Mouse (Mus musculus) c-Kit-positive CD71-positive TER-119-positive erythroid progenitor cells, embryonic 14.5 days (primary cell): ENCODE results near the gene Mrps24.

Experiments
- DNase-seq: peaks from one replicate; pipeline ENCODE4 v3.0.0-alpha.2; 2013; ENCODE audit warnings: low spot score

The Mrps24 gene

GRCm38 (mm10) chr11:5715630-5716105 is at the start of gene Mrps24:
Mrps24 (minus strand) TSS chr11:5715680.
- DNase-seq, result no peak

- no peak for DNase-seq
These were observed 47.1 kb upstream of the Mrps24 start for GRCm38 (mm10) chr11:5762633-5762982.

GRCm38 (mm10) chr11:5761820-5762632 is 46.5 kb upstream of the Mrps24 start, which contains the start of gene Urgcp:
Urgcp (minus strand) TSS chr11:5762376.
- DNase-seq, result peak; percentile 90

GRCm38 (mm10) chr11:5753755-5754154 is 38.3 kb upstream of the Mrps24 start:
- no peak for DNase-seq

GRCm38 (mm10) chr11:5744951-5745350 is 29.5 kb upstream of the Mrps24 start:
- DNase-seq, result no peak

- DNase-seq, result no peak
These were observed 26.6 kb upstream of the Mrps24 start for GRCm38 (mm10) chr11:5742106-5742505.

- peak; percentile 75 for DNase-seq
These were observed 25.6 kb upstream of the Mrps24 start for GRCm38 (mm10) chr11:5740965-5741627.

GRCm38 (mm10) chr11:5740599-5740964 is 25.1 kb upstream of the Mrps24 start:
- DNase-seq, result no peak

- DNase-seq, result no peak
These were observed 24.4 kb upstream of the Mrps24 start for GRCm38 (mm10) chr11:5739846-5740245.

GRCm38 (mm10) chr11:5738888-5739632 is 23.6 kb upstream of the Mrps24 start:
- no peak for DNase-seq

- DNase-seq, result no peak
These were observed 21.7 kb upstream of the Mrps24 start for GRCm38 (mm10) chr11:5737137-5737536.

GRCm38 (mm10) chr11:5734323-5734722 is 18.8 kb upstream of the Mrps24 start:
- DNase-seq, result no peak

- DNase-seq, result no peak
These were observed 16.9 kb upstream of the Mrps24 start for GRCm38 (mm10) chr11:5732401-5732800.

- no peak for DNase-seq
These were observed 14.1 kb upstream of the Mrps24 start for GRCm38 (mm10) chr11:5729582-5729981.

- no peak for DNase-seq
These were observed 3.3 kb upstream of the Mrps24 start for GRCm38 (mm10) chr11:5718611-5719354.

GRCm38 (mm10) chr11:5716938-5717705 is 1.6 kb upstream of the Mrps24 start:
- no peak for DNase-seq

GRCm38 (mm10) chr11:5716246-5716645 is 766 bp upstream of the Mrps24 start:
- DNase-seq, result no peak

- no peak for DNase-seq
These were observed 301 bp downstream of the Mrps24 start for GRCm38 (mm10) chr11:5715179-5715578.

- DNase-seq, result peak; percentile 90
These were observed 7.7 kb downstream of the Mrps24 start for GRCm38 (mm10) chr11:5707530-5708353.

GRCm38 (mm10) chr11:5706874-5707529 is 8.5 kb downstream of the Mrps24 start:
- peak; percentile 33 for DNase-seq
